Mouse (Mus musculus) CH12F3 (cell line): ENCODE results near the gene Morc2a.

Experiments
- in situ Hi-C: fragments of 300-500 bp; cut with MboI; formaldehyde crosslinking; loops from 2 replicates; pipeline ENCODE4 v1.14.3; 2020; ENCODE audit warnings: low sequenced_read_pairs

Morc2a gene

GRCm38 (mm10) chr11:3683696-3684095 is 34.7 kb downstream of the Morc2a start:
- in situ Hi-C loops = no loop called here

DNA sequence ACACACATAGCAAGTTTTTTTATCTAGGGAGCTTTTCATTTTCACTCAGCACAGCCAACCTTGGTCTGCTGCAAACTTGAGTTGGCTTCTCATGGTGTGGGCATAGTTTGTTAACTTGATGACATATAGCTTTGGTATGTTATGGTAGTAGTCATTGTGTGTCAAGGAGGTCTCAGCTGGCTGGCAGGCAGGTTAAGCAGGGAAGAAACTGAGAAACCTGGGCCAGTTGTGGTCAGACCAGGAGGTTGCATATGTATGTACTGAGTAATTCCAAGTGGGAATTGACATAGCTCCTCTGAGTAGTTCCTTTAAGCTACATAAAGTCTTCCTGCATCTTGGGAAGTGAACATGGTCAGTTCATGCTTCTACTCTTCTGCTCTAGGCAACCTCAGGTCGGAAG is 35.2 kb downstream of the Morc2a start:
- in situ Hi-C loops = no loop called here

- in situ Hi-C loops = no loop called here
Observed at GRCm38 (mm10) chr11:3684723-3685430, 35.9 kb downstream of the Morc2a start.

- in situ Hi-C loops = no loop called here
Observed at GRCm38 (mm10) chr11:3685431-3685830, 36.4 kb downstream of the Morc2a start.

GRCm38 (mm10) chr11:3686318-3686717 is 37.3 kb downstream of the Morc2a start:
- in situ Hi-C loops = no loop called here

GRCm38 (mm10) chr11:3686885-3687284 is 37.9 kb downstream of the Morc2a start:
- in situ Hi-C loops = no loop called here

- in situ Hi-C loops = no loop called here
Observed at GRCm38 (mm10) chr11:3691746-3692145, 42.8 kb downstream of the Morc2a start.

GRCm38 (mm10) chr11:3696086-3696616 is 47.2 kb downstream of the Morc2a start:
- in situ Hi-C loops = no loop called here

DNA sequence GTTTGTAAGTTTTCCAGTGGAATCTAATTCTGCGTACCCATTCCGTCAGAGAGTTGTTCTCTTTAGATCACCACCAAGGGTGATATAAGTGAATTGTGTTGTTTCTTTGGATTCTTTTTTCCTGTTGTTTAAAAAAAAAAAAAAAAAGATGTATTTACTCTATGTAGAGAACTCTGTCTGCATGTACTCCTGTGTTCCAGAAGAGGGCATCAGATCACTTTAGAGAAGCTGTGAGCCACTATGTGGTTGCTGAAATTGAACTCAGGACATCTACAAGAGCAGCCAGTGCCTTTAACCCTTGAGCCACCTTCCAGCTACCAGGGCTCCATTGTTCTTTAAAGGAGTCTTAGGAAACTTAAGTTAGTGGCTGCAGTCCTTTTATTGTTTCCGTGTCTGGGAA is 48.5 kb downstream of the Morc2a start:
- in situ Hi-C loops = no loop called here

GRCm38 (mm10) chr11:3703089-3703992 is 54.4 kb downstream of the Morc2a start:
- in situ Hi-C loops = no loop called here

GRCm38 (mm10) chr11:3704404-3704803 is 55.4 kb downstream of the Morc2a start:
- in situ Hi-C loops = no loop called here

DNA sequence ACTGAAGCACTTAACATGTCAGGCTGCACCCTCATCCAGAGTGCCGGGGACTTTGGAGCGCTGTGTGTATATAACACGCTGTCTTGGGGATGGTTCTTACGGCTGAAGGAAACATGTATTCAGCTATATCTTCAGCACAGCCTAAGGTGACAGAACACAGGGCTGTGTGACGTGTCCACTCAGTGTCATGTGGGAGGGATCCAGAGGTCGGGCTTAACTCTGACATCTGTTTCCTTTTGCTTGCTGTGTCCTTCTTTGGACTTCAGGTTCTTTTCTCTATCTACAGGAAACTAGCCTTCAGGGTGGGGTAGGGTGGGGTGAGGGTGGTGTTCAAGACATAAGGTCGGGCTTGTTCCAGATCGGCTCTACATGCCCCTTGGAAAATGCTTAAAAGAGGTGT is 58.1 kb downstream of the Morc2a start:
- in situ Hi-C loops = no loop called here

GRCm38 (mm10) chr11:3710203-3710602 is 61.2 kb downstream of the Morc2a start:
- in situ Hi-C loops = no loop called here

- in situ Hi-C loops = no loop called here
Observed at GRCm38 (mm10) chr11:3714486-3714885, 65.5 kb downstream of the Morc2a start.

GRCm38 (mm10) chr11:3716662-3717061 is 67.7 kb downstream of the Morc2a start:
- in situ Hi-C loops = no loop called here

DNA sequence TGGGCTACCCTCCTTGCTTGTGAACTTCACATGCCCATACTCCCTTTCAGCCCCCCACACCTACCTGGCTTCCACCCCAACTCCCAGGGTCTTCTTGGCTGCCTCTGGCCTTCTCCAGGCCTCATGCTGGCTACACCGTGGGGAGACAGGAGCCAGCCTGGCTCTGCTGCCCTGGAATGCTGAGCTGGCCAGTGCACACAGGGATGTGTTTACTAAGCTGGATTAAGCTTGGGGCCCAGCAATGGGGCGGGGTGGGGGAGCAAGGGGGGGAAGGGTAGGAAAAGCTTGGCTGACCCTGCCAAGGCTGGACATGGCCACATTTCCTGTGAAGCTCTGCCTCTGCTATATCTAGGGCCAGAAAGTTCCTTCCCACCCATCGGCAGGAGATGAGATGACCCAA is 73.0 kb downstream of the Morc2a start:
- in situ Hi-C loops = no loop called here

GRCm38 (mm10) chr11:3722861-3723260 is 73.9 kb downstream of the Morc2a start:
- in situ Hi-C loops = no loop called here

GRCm38 (mm10) chr11:3723910-3724309 is 74.9 kb downstream of the Morc2a start:
- in situ Hi-C loops = no loop called here

GRCm38 (mm10) chr11:3724726-3725125 is 75.7 kb downstream of the Morc2a start:
- in situ Hi-C loops = no loop called here

DNA sequence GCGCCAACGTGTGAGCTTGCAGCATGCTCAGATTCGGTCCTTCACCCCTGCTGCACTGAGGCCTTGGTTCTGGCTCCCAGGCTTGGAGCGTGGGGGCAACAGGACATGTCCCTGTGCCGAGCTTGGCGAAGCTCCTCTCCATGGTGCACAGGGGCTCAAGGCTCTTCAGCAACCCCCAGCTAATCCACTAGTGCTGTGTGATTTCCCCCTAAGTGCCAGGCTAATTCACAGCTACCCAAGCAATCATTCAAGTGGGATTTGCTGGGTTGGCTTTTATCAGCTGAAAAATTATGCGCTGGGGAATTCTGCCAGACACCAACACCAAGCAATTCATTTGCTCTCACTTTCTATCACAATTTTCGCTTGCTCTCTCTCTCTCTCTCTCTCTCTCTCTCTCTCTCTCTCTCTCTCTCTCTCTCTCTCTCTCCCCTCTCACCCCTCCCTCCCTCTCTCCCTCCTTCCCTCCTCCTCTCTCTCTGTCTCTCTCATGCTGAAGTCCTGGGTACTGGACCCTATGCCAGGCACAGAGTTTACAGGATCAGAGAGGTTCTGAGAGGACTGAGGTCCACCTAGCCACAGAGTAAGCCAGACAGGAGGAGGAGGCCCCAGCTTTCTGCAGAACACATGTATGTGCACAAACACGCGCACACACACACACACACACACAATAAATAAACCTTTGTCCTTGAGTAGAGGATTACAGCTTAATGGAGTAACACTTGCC is 76.5 kb downstream of the Morc2a start:
- in situ Hi-C loops = no loop called here

GRCm38 (mm10) chr11:3727438-3728105 is 78.6 kb downstream of the Morc2a start:
- in situ Hi-C loops = no loop called here
